Mouse (Mus musculus): Measurements from ENCODE around the gene Gm29866. TPM values are rescaled to one million over a fixed set of nuclear protein-coding genes. Genes with fewer than 3 reads are reported as not detected.
"Not testable (repeated sequence)": the region's sequence is repeated elsewhere in the genome, so short reads cannot be mapped to it uniquely, and the experiment has no call there.

The Gm29866 gene
- not detected in 2 replicates for polyA plus RNA-seq (2012; ENCODE audit: insufficient read depth, insufficient read length, low replicate concordance, missing spikeins)

- not testable (repeated sequence) for H3K27ac ChIP-seq (ENCODE audit: insufficient read depth, low read depth, low read length); H3K4me3 ChIP-seq (ENCODE audit: insufficient read depth, low read depth, low read length); H3K4me1 ChIP-seq (ENCODE audit: control insufficient read depth, insufficient read depth, low read length)
- no CpG with 5 or more reads among the region's 6 CpGs for WGBS
These were observed at the start of gene Gm29866 for GRCm38 (mm10) chrY:20993557-20993956. TSS of gene Gm29866 (minus strand) at chrY:20993657.

Other genes starting within 250 kb of the Gm29866 start
- not detected in 2 replicates for gene Gm20909, start 170.9 kb upstream of the Gm29866 start, polyA plus RNA-seq (2012; ENCODE audit: insufficient read depth, insufficient read length, low replicate concordance, missing spikeins)
- gene Gm20865, start 247.9 kb upstream of the Gm29866 start, polyA plus RNA-seq (2012; ENCODE audit: insufficient read depth, insufficient read length, low replicate concordance, missing spikeins): not detected in 2 replicates

Measured in olfactory bulb, adult 2 months (tissue).